Mouse (Mus musculus): ENCODE measurements around the gene Pex5.

DNA sequence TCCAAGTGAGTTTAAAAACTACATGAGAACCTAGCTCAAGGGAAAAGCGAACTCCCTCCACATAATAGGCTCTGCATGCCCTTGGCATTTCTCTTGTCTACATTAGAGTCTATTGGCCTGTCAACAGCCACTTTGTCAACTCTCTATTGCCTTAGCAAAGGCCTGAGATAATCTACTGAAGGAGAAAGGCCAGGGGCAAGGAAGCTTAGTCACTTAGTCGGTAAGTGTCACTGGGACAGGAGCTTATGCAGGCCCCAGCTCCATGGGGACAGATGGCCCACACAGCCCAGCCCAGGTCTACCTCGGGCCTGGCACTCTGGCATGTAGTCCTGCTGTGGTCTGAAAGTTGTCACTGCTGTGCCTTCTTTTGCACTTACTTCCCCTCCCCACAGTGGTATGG is 11.7 kb upstream of the Pex5 start:
- TF ChIP-seq POLR2A (IDR thresholded peaks at IDR 0.05; ENCODE audit: control insufficient read depth, extremely low read depth, insufficient read depth, low read length, poor library complexity): no peak
- TF ChIP-seq CTCF (IDR thresholded peaks at IDR 0.05; ENCODE audit: borderline replicate concordance, control insufficient read depth, extremely low read depth, insufficient read depth, low read length, poor library complexity): no peak
